Mouse (Mus musculus) thymus, postnatal 4 days (tissue): ENCODE results near the gene Itgb8.

Experiments
- DNase-seq: peaks from one replicate; pipeline ENCODE4 v3.0.0; 2021

Gene Itgb8

DNA sequence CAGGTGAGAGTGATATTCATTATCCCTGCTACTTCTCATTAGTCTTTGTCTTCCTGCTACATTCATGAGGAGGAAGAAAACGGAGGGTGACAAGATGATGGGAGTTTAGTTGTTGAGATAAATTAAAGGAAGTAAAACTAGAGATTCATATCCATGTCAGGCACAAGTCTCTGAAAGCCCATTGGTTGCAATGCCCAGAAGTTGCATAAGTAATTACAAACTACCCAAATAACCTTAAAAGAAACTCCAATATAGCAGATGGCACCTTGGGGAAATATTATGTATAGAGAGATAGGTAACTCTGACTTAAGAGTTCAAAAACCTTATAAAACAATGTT is 31.2 kb downstream of the Itgb8 start:
- DNase-seq = no peak

DNA sequence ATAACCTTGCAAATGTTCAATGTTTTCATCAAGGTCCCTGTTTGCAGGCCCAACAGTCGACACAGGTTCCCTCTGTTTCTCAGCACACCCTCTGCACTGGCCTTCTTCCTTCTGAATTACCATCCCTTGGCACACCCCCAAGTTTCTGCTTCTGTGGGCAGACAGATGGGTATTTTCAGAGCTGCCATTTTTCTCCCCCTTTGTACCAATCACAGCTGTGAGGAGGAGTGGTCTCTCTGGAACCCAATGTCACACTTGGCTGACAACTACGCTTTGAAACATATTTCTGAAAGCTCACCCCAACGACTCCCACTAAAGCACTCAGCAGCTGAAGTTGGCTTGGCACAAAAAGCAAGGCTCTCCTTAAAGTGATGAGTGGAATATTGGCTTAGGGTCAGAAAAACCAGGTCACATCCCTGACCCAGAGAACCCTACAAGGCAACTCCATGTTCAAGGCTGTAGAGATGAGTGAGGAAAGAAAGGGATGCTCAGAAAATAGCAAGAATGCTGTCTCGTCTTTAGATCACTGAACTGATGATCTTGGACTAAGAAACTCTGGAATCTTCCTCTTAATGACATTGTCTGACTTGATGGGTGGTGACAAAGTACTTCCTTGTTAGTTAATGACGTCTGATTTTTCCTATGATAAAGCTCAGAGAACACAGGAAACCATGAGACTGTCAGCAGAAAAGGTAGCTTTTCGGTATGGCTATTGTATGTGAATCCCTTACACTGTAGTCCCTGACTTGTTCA is 31.7 kb downstream of the Itgb8 start:
- DNase-seq = no peak

DNA sequence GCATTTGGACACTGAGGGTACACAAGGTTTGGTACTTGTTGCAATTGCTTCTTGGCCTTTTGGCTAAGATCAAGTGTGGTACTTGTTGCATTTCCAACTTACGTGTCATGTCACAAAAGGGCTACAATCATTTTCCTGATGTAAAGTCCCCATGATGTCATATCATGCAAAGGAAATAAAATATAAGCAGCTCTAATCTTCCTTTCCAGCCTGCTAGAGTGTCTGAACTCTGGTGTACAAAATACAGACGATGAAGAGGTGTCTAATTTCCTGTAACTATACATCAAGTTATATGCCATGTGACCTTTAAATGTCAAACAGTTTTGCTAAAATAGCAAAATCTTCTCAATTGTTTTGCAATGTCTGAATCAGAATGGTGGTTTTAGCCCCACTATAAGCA is 34.2 kb downstream of the Itgb8 start:
- no peak for DNase-seq

DNA sequence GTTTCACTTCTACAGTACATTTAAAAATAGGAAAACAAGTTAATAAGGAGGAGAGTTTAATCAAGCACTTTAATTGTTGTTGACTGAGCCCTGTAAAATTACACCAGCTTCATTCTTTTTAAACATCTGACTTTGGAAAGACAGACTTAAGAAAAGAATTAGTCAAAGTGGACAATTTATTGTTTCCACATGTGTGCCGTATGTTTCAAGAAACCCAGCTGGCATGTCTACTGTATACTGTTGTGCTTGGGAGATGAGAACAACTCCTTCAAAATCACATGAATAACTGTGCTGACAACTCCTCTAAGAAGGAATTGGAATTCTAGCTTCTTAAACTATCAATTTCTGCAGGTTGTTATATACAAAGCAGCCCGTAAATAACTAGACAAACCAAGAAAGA is 35.8 kb downstream of the Itgb8 start:
- no peak for DNase-seq

DNA sequence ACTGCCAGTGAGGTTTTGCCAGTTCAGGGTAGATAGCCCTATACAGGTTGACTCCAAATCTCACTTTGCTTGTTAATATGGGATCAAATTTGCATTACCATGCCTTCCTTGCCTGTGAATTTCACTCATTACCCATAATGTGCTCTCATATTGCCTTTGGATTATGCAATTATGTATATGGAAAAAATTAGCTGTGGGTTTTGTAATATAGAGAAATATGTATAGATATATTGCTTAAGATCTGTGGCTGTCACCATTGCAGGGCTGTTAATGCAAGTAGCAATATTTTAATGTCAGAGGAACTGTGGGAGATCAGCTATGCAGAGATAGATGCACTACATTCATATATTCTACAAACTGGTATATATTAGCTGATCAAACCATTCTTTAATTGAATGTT is 43.5 kb downstream of the Itgb8 start:
- DNase-seq = no peak

DNA sequence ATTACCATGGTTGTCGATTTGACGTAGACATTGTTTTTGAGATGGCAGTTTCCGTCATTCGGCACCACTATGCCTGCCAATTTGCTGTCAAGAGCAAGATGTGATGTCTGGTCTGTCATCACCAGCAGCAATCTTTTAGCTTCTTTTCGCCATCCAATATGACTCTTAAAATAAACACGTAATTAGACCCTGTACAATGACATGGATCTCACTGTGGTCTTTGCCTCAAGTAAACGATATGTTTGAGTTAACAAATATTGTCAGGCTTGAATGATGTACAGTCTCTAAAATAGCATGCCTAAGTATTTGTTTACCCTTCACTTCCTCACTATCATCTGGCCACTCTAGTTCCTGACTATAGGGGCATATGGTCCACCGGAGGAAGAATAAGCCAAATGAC is 48.8 kb downstream of the Itgb8 start:
- no peak for DNase-seq

DNA sequence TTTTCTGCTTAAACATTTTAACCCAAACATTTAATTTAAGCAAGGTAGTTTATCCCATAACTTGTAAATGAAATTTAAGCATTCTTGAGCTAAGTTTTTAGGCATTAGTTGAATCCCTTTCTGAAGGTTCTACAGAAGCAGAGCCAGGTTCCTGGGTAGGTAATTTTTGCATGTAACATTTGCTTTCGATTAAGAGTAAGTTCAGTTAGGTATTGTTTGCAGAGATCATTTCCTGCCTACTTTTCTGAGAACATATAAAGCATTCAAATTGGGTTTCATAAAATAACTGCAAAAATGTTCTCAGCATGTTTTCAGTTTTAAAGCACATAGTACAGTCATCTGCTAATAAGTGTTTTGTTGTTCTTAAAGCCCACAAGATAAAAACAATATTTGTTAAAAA is 53.2 kb downstream of the Itgb8 start:
- DNase-seq = no peak

DNA sequence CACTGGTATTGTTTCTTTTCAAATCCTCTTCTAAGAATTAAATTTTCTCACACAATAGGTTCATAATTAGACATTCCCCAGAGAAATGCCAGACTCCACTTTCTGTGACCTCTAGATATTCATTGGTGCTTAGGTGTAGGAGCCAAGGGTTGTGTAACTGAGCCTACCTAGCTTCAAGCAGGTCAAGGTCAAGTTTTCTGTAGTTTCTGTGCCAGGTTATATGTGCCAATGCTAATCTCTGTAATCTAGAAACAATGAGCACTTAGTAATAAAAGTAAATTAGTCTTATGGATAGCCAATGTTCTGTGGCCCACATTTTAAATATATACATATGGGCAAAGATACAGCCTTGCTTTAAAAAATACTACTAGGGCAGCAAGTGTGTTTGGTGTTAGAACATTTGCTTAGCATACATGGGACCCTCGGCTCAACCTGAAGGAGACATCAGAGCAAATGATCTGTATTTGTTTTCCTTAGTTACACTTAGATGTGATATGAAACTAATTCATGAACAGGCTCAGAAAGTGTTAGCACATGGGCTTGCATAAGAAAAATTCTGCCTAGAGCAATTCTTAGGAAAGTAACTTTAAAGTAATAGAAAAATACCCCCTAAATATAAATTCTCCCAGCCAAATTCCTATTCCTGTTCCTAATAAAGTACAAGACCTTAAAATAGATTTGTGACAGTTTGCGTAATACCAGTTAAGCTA is 56.2 kb downstream of the Itgb8 start:
- no peak for DNase-seq

DNA sequence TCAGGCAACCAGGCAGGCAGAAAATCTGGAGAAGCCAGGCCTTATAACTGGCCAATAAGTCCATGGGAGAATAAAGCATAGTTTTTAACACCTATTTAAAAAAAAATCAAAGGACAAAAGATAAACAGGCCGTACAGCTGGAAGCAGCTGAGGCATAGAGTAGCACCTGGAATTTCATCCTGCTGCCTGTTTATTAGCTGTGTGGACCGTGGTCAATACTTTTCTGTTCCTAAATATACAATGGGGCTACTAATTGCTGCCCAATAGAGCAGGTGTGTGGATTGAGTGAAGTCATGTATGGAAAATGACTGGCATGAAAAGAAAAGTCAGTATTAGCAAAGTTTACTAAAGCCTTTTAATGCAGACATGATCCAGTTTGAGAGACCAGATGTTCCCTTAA is 62.6 kb downstream of the Itgb8 start:
- no peak for DNase-seq

DNA sequence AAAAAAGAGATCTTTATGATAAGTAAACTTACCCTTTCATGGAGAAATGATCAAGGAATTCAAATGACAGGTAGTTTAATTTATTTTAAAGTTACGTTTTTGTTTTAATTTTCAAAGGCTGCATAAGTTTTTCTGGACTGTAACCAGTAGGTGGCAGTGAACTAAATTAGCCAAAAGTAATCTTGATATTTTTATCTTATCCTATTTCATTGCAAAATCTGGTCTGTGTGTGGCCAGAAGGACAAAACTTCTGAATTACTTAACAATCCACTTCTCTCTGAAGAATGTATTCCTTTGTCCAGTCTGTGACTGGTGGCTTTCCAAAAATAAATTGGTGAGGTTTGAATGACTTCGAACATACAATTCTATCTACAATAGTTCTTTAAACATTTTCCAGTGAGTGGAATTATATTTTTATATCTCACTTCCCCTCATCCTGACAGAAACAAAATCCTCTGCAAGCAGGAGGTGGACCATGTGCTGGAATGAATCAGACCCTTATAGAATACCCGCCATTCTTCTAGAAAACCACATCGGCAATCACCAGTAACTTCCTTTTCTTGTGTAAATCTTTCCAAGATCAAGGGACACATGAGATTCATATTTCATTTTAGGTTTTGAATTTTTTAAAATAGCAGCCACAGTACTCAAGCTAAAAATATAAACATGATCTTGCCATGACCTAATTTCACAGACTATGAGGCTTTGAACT is 68.6 kb downstream of the Itgb8 start:
- no peak for DNase-seq

DNA sequence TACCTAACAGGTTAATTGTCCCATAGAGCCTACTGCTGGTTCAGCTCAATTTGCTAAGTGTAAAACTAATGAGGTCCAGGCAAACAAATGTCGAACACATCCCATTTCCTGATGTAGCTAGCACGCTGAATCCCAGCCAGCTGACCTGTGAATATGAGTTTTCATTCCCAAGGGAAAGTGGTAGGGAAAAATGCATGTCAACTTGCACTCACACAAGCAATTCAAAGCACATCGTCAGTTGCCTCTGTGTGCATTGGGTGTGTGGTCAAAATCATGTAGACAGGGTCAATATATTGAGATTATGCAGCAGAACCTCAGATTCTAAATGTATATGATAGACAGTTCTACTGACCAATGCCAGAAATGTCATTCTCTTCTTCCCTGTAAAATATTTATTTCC is 69.5 kb downstream of the Itgb8 start:
- DNase-seq = no peak

DNA sequence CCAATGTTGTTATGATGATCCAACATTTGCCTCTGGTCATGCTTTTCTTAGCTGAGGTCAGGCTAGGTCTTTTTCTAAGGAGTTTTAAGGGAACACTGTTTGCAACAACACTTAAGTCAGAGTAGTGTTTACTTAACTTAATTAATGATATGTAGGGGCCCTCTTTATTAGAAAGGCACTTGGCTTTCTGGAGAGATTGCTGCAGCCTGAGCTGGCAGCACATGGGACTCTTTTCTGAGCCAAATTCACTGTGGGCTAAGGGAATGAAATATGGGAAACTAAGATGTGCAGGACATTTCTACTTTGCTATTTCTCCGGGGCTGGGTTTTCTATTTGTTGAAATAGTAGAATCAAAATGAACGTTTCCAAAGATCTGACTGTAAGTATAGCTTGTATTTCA is 73.5 kb downstream of the Itgb8 start:
- DNase-seq = no peak

DNA sequence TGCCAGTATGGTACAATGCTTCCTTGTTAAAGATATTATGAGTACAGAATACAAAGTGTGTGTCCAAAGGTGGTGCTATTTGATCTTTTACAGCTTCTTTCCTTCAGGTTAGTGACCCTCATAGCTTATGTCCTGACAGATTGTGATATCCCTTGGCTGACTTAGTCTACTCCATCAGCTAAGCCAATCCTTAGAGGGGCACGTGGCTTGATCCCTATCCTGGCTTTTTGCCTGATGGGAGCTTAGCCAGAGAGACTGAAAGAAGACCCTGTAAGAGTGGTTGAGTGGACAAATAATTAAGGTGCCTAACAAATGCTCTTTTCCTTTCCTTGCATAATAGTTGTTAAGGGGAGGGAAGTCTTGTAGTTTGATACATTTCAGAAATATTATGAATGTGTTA is 73.9 kb downstream of the Itgb8 start:
- DNase-seq = no peak

DNA sequence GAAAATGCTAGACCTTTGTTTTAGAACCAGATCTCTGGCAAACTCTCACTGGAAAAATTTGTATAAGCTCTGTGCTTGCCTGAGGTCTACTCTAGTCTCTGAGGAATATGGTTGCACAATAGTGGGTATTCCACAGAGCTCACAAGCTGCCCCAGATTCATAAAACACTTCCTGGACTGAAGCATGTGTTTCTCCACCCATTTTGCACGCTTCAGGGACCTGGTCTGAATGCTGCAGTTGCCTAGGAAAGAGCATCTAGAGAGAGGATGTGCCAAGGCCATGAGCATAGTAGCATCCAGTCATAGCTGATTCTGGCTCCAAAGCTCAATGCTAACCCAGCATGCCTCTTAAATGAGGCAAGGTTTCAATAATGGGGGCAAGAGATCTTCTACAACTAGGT is 74.4 kb downstream of the Itgb8 start:
- DNase-seq = no peak

DNA sequence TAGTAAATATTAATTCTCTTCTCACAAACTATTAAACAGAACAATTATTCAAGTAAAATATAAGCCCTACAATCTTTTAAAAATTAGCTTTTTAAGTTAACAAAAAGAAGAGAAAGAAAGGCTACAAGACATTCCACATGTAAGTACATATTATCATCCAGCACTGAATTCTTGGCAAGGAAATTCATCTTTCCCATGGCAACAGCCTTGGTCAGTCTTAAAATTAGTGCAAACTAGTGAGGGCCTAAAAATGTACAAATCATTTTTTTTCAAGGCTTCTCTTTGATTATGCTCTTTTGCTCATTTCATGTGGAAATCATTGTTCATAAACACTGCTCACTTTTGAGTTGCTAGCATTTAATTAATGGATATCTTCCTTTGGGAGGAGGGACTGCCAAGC is 77.8 kb downstream of the Itgb8 start:
- no peak for DNase-seq

DNA sequence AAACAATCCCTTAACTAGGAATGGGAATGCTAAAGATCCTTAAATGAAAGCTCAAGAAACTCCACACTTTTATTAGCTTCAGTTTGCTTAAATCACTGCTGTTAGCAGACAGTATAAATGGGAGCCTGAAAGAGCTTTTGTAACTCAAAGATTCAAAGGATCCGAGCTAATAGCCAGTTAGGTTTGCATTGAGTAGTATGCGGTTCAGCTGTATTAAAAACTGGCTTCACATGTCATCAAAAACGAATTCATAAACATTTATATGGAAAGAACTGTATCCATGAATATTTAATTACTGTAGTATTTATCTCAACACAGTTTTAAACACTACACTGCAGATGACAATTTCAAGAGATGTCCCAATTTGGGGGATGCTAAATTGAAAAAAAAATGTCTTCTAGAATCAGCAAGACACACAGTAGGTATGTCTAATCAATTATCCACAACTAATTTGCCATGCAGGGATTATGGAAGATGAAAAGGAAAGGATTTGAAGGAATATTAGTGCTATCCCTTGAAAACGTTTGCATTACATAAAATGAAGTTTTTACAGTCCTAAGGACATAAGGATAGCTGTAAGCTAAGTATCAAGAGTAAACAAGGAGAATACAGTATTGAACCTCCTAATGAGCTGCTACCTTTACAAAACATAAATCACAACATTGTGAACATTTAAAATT is 79.2 kb downstream of the Itgb8 start:
- DNase-seq = no peak

DNA sequence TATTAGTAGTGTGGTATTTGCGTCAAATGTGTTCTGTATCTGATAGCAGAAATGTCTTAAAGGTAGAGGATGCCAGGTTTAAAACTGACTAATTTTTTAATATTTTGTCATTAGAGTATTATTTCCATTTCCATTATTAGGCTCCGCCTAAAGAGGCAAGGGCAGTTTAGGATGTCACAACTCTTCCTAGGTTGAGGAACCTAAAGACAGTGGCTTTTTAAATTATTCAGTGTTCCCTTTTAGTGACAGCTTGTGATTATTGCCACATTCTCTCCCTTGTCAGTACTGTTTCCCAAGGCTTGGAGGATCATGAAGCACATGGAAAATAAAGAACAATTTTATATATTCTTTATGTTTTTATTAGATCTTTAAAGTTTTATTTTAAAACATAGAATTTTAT is 80.9 kb downstream of the Itgb8 start:
- DNase-seq = no peak

DNA sequence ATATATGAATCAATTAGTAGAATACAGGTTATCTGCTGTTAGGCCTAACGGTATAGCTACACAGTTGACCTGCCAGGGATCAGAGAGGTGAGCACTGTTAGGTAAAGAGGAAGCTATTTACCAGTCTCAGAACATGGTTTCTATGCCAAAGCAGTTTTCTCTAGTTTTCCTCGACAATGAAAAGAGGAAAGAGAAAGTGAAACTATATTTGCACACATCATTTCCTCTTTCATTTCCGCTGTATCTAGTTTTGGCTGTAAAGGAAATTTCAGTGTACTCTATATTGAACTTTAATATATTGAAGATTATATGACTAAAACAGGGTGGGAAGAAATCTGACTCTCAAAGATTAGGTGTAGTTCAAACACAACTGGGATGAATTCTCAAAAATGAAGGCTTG is 81.5 kb downstream of the Itgb8 start:
- no peak for DNase-seq

DNA sequence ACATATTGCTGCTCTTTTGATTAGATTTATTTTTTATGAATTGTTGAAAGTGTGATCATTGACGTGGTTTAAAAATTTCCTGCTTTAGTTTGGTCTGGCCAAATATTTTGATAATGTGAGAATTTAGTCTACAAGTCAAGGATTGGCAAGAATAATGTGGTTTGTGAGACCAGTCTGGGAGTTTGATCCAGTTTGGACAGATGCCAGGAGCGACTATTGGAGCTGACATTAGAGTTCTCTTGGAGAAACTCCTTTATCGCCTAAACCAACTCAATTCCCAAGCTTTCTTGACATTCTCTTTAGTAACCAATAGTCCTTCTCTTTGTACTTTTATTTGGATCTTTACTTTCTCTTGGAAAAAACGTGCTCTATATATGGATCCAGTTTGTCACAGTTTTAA is 83.0 kb downstream of the Itgb8 start:
- DNase-seq = no peak

DNA sequence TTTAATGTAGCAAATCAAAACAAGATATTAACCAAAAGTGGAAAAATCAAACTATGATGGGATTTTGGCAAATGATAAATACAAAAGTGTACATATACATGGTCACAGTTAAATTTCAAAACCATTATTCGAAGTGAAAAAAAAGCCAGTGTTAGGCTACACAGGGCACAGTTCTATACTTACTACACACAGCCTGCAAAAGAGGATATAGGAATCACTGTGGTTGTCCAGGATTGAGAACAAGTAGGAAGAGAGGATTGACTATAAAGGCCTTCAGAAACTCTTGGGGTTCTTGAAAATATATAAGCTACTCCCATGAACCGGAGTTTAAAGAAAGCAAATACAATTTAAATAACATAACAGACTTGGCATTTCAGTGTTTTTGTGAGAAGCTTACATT is 87.6 kb downstream of the Itgb8 start:
- DNase-seq = no peak

DNA sequence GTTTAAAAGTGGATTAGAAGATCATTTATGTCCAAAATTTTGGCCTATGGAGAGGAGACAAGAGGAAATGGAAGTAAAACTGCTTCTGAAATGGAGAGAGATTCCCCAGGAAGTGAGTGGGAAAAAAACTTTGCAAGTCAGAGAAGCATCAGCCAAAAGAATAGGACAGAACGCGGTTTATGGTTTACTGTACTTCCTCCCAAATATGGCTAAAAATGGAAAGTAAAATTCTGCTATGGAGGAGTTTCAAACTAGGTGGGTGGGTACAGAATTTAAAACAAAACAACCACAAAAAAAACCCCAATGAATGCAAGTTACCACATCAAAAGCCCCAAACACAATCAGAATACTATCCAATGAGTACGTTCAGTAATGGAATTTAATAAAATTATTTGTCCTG is 90.8 kb downstream of the Itgb8 start:
- DNase-seq = no peak

DNA sequence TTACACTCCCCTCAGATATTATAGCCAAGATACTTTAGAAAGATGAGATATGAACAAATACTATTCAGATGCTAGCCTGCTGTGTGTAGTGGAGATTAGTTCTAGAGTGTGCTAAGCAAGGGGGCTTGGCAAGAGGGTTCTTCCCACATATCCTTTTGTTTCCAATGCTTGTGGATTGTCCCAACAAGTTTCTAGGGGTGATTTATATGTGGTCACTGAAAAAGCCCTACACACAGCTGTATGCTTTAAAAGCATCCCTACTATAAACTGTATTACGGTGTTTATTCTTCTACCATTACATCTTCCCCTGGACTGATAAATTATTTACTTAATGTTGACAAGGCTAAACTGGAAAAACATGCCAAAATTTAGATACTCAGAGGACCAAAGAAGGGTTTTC is 92.6 kb downstream of the Itgb8 start:
- DNase-seq = no peak

DNA sequence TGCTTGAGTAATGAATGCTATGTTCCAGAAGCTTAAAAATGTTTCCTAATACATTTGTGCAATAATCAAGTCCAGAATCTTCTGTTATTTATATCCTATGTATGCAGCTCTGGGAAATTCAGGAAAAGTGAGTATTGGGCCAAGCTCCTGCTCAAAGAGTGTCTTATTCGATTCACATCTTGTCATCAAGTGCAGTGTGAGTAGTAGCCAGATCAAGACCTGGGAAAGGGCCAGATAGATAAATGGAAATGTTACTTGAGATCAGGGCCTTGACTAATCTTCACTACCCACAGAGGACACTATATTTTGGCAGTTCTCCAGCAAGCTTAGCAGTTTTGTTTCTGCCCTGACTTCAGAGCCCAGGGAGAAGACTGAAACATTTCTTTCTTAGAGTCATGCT is 100.7 kb downstream of the Itgb8 start:
- no peak for DNase-seq
